ENCODE assay signal across 8 mouse cellular contexts in genomic region chr8:3586993-3587390, GRCm38 (mm10). TPM values are rescaled to one million over a fixed set of nuclear protein-coding genes. Genes with fewer than 3 reads are reported as not detected.
DNase-seq lines count a peak whose midpoint lies in the region; ATAC-seq and TF ChIP-seq lines count a peak whose summit lies in the region.

Gene Camsap3, plus strand, starts transcription at chr8:3587293.

- no peak for TF ChIP-seq EP300 in heart, postnatal 0 days (IDR thresholded peaks at IDR 0.05; ENCODE audit: low read depth)
- no peak for TF ChIP-seq EP300 in liver, embryonic 14.5 days (IDR thresholded peaks at IDR 0.05; ENCODE audit: low read depth)

- H3K4me1 ChIP-seq in heart, postnatal 0 days (ENCODE audit: control insufficient read depth, insufficient read depth): peaks cover 5% of the 10 kb centered on the region; the same call in 1 of the 2 replicates
- no peaks in the 10 kb centered on the region for H3K4me1 ChIP-seq in bone marrow macrophage, adult 2 months (ENCODE audit: control insufficient read depth, insufficient read depth, low read length)
- H3K4me1 ChIP-seq in hindbrain, embryonic 13.5 days (replicated peaks): peaks cover 8% of the 10 kb centered on the region
- peaks cover 14% of the 10 kb centered on the region in 2 experiments for H3K4me1 ChIP-seq in liver, embryonic 14.5 days (replicated peaks; ENCODE audit: control insufficient read depth in 2 of 2, insufficient read depth in 2 of 2, low read length in 1 of 2)

- H3K4me2 ChIP-seq in heart, postnatal 0 days (ENCODE audit: low read depth, low read length): peak within 1 kb of the TSS; percentile 100
- peak within 1 kb of the TSS; percentile 67 for H3K4me2 ChIP-seq in hindbrain, embryonic 13.5 days
- peak within 1 kb of the TSS; percentile 85 for H3K4me2 ChIP-seq in liver, embryonic 14.5 days (ENCODE audit: low read depth)

- no peak for TF ChIP-seq CTCF in heart, postnatal 0 days (IDR thresholded peaks at IDR 0.05; ENCODE audit: low read depth)
- TF ChIP-seq CTCF in bone marrow macrophage, adult 2 months (IDR thresholded peaks at IDR 0.05; ENCODE audit: low read depth, low read length): no peak
- TF ChIP-seq CTCF in liver, embryonic 14.5 days (IDR thresholded peaks at IDR 0.05; ENCODE audit: low read depth): no peak

- H3K4me3 ChIP-seq in heart, postnatal 0 days (ENCODE audit: low read depth, low read length): peak within 1 kb of the TSS; percentile 71
- peak within 1 kb of the TSS; percentile 59 for H3K4me3 ChIP-seq in bone marrow macrophage, adult 2 months (ENCODE audit: insufficient read depth, low read length)
- H3K4me3 ChIP-seq in hindbrain, embryonic 13.5 days: peak within 1 kb of the TSS; percentile 86
- H3K4me3 ChIP-seq in liver, embryonic 14.5 days (ENCODE audit: insufficient read depth in 1 of 2, low read depth in 2 of 2, low read length in 2 of 2): peak within 1 kb of the TSS; percentile 61 to 66

- no peaks in the 10 kb centered on the region for H3K9me3 ChIP-seq in heart, postnatal 0 days (replicated peaks; ENCODE audit: control insufficient read depth, low read length)
- H3K9me3 ChIP-seq in hindbrain, embryonic 13.5 days: no peaks in the 10 kb centered on the region
- no peaks in the 10 kb centered on the region for H3K9me3 ChIP-seq in liver, embryonic 14.5 days (ENCODE audit: control insufficient read depth, low read length)

- 8% methylated on average over 7 of the region's 7 CpGs for WGBS in heart, postnatal 0 days
- 8% methylated on average over 7 of the region's 7 CpGs for WGBS in hindbrain, embryonic 13.5 days
- WGBS in liver, embryonic 14.5 days (ENCODE audit: insufficient replicate concordance): 6% methylated on average over 7 of the region's 7 CpGs

- peak within 1 kb of the TSS; percentile 53 for H3K9ac ChIP-seq in heart, postnatal 0 days (replicated peaks; ENCODE audit: low read depth, low read length)
- H3K9ac ChIP-seq in hindbrain, embryonic 13.5 days: peak within 1 kb of the TSS; percentile 88
- peak within 1 kb of the TSS; percentile 54 for H3K9ac ChIP-seq in liver, embryonic 14.5 days (replicated peaks)

- no peak for ATAC-seq in heart, postnatal 0 days (ENCODE audit: insufficient read depth, low read depth)
- 0 out of 2 replicates have a peak, but pooled peaks have one; percentile 0 for ATAC-seq in hindbrain, embryonic 13.5 days (ENCODE audit: low FRiP score)
- no peak for ATAC-seq in liver, embryonic 14.5 days (ENCODE audit: insufficient read depth)

- no peaks in the 10 kb centered on the region for H3K36me3 ChIP-seq in heart, postnatal 0 days (replicated peaks; ENCODE audit: control insufficient read depth, insufficient read depth, low read length)
- H3K36me3 ChIP-seq in hindbrain, embryonic 13.5 days: no peaks in the 10 kb centered on the region
- H3K36me3 ChIP-seq in liver, embryonic 14.5 days (replicated peaks; ENCODE audit: control insufficient read depth, insufficient read depth, low read depth): no peaks in the 10 kb centered on the region

- H3K27me3 ChIP-seq in heart, postnatal 0 days (ENCODE audit: control insufficient read depth, insufficient read depth, low read length): peaks cover 18% of the 10 kb centered on the region; the same call in 1 of the 2 replicates
- H3K27me3 ChIP-seq in hindbrain, embryonic 13.5 days: no peaks in the 10 kb centered on the region
- H3K27me3 ChIP-seq in liver, embryonic 14.5 days (ENCODE audit: control insufficient read depth, insufficient read depth, low read length): no peaks in the 10 kb centered on the region; the same call in 1 of the 2 replicates

- H3K27ac ChIP-seq in heart, postnatal 0 days (ENCODE audit: low read depth): no peak within 1 kb of the TSS
- no peak within 1 kb of the TSS for H3K27ac ChIP-seq in bone marrow macrophage, adult 2 months (ENCODE audit: insufficient read depth, low read depth, low read length)
- peak within 1 kb of the TSS; percentile 93 for H3K27ac ChIP-seq in hindbrain, embryonic 13.5 days
- H3K27ac ChIP-seq in liver, embryonic 14.5 days: no peak within 1 kb of the TSS

- no peak for DNase-seq in heart, postnatal 0 days (ENCODE audit: low spot score)
- DNase-seq in heart, adult 11 months: no peak
- no peak for DNase-seq in liver, embryonic 14.5 days (ENCODE audit: low read depth in 3 of 3, low spot score in 3 of 3)
- no peak for DNase-seq in thymus, postnatal 4 days
- no peak for DNase-seq in right cerebral cortex, postnatal 14 days
- DNase-seq in Muller cell, postnatal 12 days (ENCODE audit: inconsistent ontology term): no peak

- TF ChIP-seq POLR2A in bone marrow macrophage, adult 2 months (IDR thresholded peaks at IDR 0.05; ENCODE audit: borderline replicate concordance, low read depth, low read length): no peak

RNA-seq across cellular contexts. Expression of gene Camsap3, which starts in this region (rescaled TPM):
- 2.1 and 7.9 TPM in 2 replicates for total RNA-seq in heart, postnatal 0 days (2014; rRNA removed; ENCODE audit: low replicate concordance)
- polyA plus RNA-seq in heart, postnatal 0 days (2015; fragmentation: Nextera tagmentation; extraction: Ambion mirVana): 0.33 and 0.43 TPM in 2 replicates
- polyA plus RNA-seq in bone marrow macrophage, adult 2 months (2012; ENCODE audit: insufficient read depth, insufficient read length, missing spikeins): 3.1 and 5.5 TPM in 2 replicates
- 37.0 and 38.2 TPM in 2 replicates for polyA plus RNA-seq in hindbrain, embryonic 13.5 days (2015; fragmentation: Nextera tagmentation; extraction: Ambion mirVana)
- polyA plus RNA-seq in liver, embryonic 14.5 days (2012; rRNA removed): 1.8 and 2.2 TPM in 2 replicates
- polyA plus RNA-seq in liver, embryonic 14.5 days (2014; fragmentation: Nextera tagmentation; extraction: Ambion mirVana): 1.6 and 1.7 TPM in 2 replicates
